Mouse (Mus musculus): ENCODE data around the gene Ggt6.

- TF ChIP-seq GATA1 (IDR thresholded peaks at IDR 0.05; ENCODE audit: borderline replicate concordance, low read length) (no peak), FLI1 (IDR thresholded peaks at IDR 0.05; ENCODE audit: low read length) (no peak)
Observed at GRCm38 (mm10) chr11:72484549-72484948, 49.2 kb downstream of the Ggt6 start.
